Mouse (Mus musculus) MEL (cell line): ENCODE results near the gene Man2a1. TPM values are rescaled to one million over a fixed set of nuclear protein-coding genes. Genes with fewer than 3 reads are reported as not detected.

ENCODE experiments used
- DNase-seq: peaks from one replicate; pipeline ENCODE4 v3.0.0; 2011; ENCODE audit warnings: low read depth, low spot score
- H3K27ac ChIP-seq: 2 replicates; pipeline ENCODE4 v1.5.1; 2012; ENCODE audit warnings: low read depth, mild to moderate bottlenecking, control low read depth, low read length, moderate library complexity; ENCODE audit not compliant: control insufficient read depth
- H3K27me3 ChIP-seq, 2 experiments: fragments of 150-350 bp in 1 of 2; sonication (generic) in 1 of 2; 2 replicates each; pipeline ENCODE4 v1.6.1; 2012; ENCODE audit warnings: low read length in 2 of 2, mild to moderate bottlenecking in 2 of 2, improper control_type of control experiment in 1 of 2, moderate library complexity in 1 of 2; ENCODE audit not compliant: insufficient read depth in 2 of 2, control insufficient read depth in 1 of 2
- H3K36me3 ChIP-seq, 2 experiments: 2 replicates each; pipeline ENCODE4 v1.6.1; 2012 to 2014; ENCODE audit warnings: low read length in 2 of 2, improper control_type of control experiment in 1 of 2, inconsistent platforms in 1 of 2, mild to moderate bottlenecking in 1 of 2; ENCODE audit not compliant: insufficient read depth in 2 of 2, control insufficient read depth in 1 of 2
- H3K4me1 ChIP-seq, 2 experiments: fragments of 150-350 bp in 1 of 2; sonication (generic) in 1 of 2; 2 replicates each; pipeline ENCODE4 v1.6.1; 2012; ENCODE audit warnings: low read length in 2 of 2, improper control_type of control experiment in 1 of 2, mild to moderate bottlenecking in 1 of 2; ENCODE audit not compliant: insufficient read depth in 2 of 2, control insufficient read depth in 1 of 2
- H3K4me3 ChIP-seq, 2 experiments: fragments of 150-350 bp in 1 of 2; sonication (generic) in 1 of 2; 2 replicates each; pipeline ENCODE4 v1.5.1; 2012; ENCODE audit warnings: low read depth in 2 of 2, low read length in 2 of 2, mild to moderate bottlenecking in 2 of 2, moderate library complexity in 2 of 2, control low read depth in 1 of 2, improper control_type of control experiment in 1 of 2; ENCODE audit not compliant: control insufficient read depth in 1 of 2, insufficient read depth in 1 of 2
- H3K79me2 ChIP-seq: 2 replicates; pipeline ENCODE4 v1.6.1; 2012; ENCODE audit warnings: mild to moderate bottlenecking, low read length, moderate library complexity; ENCODE audit not compliant: control insufficient read depth, poor library complexity, insufficient read depth
- H3K9ac ChIP-seq: 2 replicates; pipeline ENCODE4 v1.6.1; 2012; ENCODE audit warnings: low read depth, mild to moderate bottlenecking, control low read depth, low read length, moderate library complexity; ENCODE audit not compliant: control insufficient read depth, poor library complexity, severe bottlenecking
- H3K9me3 ChIP-seq: fragments of 150-350 bp; sonication (generic); replicated peaks from 2 replicates; pipeline ENCODE4 v1.6.1; 2012; ENCODE audit warnings: mild to moderate bottlenecking, low read length, improper control_type of control experiment, moderate library complexity; ENCODE audit not compliant: insufficient read depth
- CTCF ChIP-seq, 3 experiments: IDR thresholded peaks in 2 of 3; conservative IDR thresholded peaks in 1 of 3; 2 replicates each; pipeline ENCODE4 v1.5.1; 2011 to 2012; ENCODE audit warnings: low read length in 3 of 3, low read depth in 2 of 3, mild to moderate bottlenecking in 2 of 3, improper control_type of control experiment in 1 of 3, inconsistent platforms in 1 of 3, mixed read lengths in 1 of 3, moderate library complexity in 1 of 3; ENCODE audit not compliant: control insufficient read depth in 1 of 3, insufficient read depth in 1 of 3, poor library complexity in 1 of 3, severe bottlenecking in 1 of 3
- E2F4 ChIP-seq: IDR thresholded peaks from 2 replicates; pipeline ENCODE4 v1.6.1; 2011; ENCODE audit warnings: low read depth, low read length, improper control_type of control experiment, borderline replicate concordance
- ELF1 ChIP-seq: IDR thresholded peaks from 2 replicates; pipeline ENCODE4 v1.6.1; 2014; ENCODE audit warnings: low read depth, mild to moderate bottlenecking, inconsistent platforms, low read length, improper control_type of control experiment, moderate library complexity
- EP300 ChIP-seq, 2 experiments: IDR thresholded peaks; 2 replicates each; pipeline ENCODE4 v1.6.1; 2011; ENCODE audit warnings: improper control_type of control experiment in 2 of 2, low read length in 2 of 2, low read depth in 1 of 2, mild to moderate bottlenecking in 1 of 2
- GATA1 ChIP-seq: IDR thresholded peaks from 2 replicates; pipeline ENCODE4 v1.6.1; 2011; ENCODE audit warnings: low read depth, low read length, improper control_type of control experiment
- MAX ChIP-seq: IDR thresholded peaks from 2 replicates; pipeline ENCODE4 v1.6.1; 2011; ENCODE audit warnings: low read length, improper control_type of control experiment
- MAZ ChIP-seq: IDR thresholded peaks from 2 replicates; pipeline ENCODE4 v1.6.1; 2012; ENCODE audit warnings: low read depth, mild to moderate bottlenecking, inconsistent platforms, low read length, improper control_type of control experiment
- NELFE ChIP-seq: IDR thresholded peaks from 2 replicates; pipeline ENCODE4 v1.6.1; 2011; ENCODE audit warnings: low read depth, low read length, improper control_type of control experiment
- NRF1 ChIP-seq: IDR thresholded peaks from 2 replicates; pipeline ENCODE4 v1.6.1; 2014; ENCODE audit warnings: low read depth, mild to moderate bottlenecking, inconsistent platforms, low read length, improper control_type of control experiment, moderate library complexity; ENCODE audit not compliant: poor library complexity, insufficient read depth, severe bottlenecking
- POLR2AphosphoS2 ChIP-seq: IDR thresholded peaks from 2 replicates; pipeline ENCODE4 v1.6.1; 2011; ENCODE audit warnings: low read length, improper control_type of control experiment
- POLR2AphosphoS5 ChIP-seq: IDR thresholded peaks from 2 replicates; pipeline ENCODE4 v1.6.1; 2012; ENCODE audit warnings: low read depth, borderline replicate concordance, mild to moderate bottlenecking, inconsistent platforms, low read length, moderate library complexity, mixed read lengths
- RAD21 ChIP-seq: IDR thresholded peaks from 2 replicates; pipeline ENCODE4 v1.6.1; 2011; ENCODE audit warnings: mild to moderate bottlenecking, low read depth, low read length, improper control_type of control experiment
- TBP ChIP-seq: IDR thresholded peaks from 2 replicates; pipeline ENCODE4 v1.8.0; 2011; ENCODE audit warnings: low read depth, low read length, improper control_type of control experiment
- UBTF ChIP-seq: IDR thresholded peaks from 2 replicates; pipeline ENCODE4 v1.6.1; 2012; ENCODE audit warnings: low read depth, mild to moderate bottlenecking, inconsistent platforms, low read length, improper control_type of control experiment, moderate library complexity, borderline replicate concordance; ENCODE audit not compliant: insufficient read depth
- USF1 ChIP-seq: IDR thresholded peaks from 2 replicates; pipeline ENCODE4 v1.6.1; 2014; ENCODE audit warnings: low read depth, mild to moderate bottlenecking, inconsistent platforms, low read length, improper control_type of control experiment, moderate library complexity
- USF2 ChIP-seq, 2 experiments: IDR thresholded peaks; 2 replicates each; pipeline ENCODE4 v1.6.1; 2011 to 2012; ENCODE audit warnings: improper control_type of control experiment in 2 of 2, low read length in 2 of 2, borderline replicate concordance in 1 of 2, inconsistent platforms in 1 of 2, low read depth in 1 of 2, mild to moderate bottlenecking in 1 of 2; ENCODE audit not compliant: insufficient read depth in 1 of 2
- ZC3H11A ChIP-seq: IDR thresholded peaks from 2 replicates; pipeline ENCODE4 v1.6.1; 2012; ENCODE audit warnings: low read depth, mild to moderate bottlenecking, inconsistent platforms, low read length, improper control_type of control experiment
- polyA plus RNA-seq, 2 experiments: library from polyadenylated mRNA; stranded (reverse) in 1 of 2; unstranded in 1 of 2; fragments of >175 nt in 1 of 2; fragments of >200 nt in 1 of 2; gene quantifications; 2 replicates each; pipeline versions ENCODE4 v1.2.1 to v1.2.4; 2012; ENCODE audit warnings: low replicate concordance in 2 of 2, low read depth in 1 of 2; ENCODE audit not compliant: insufficient read length in 2 of 2, insufficient read depth in 1 of 2, missing spikeins in 1 of 2
- total RNA-seq: library from RNA; depleted of rRNA; stranded (reverse); fragments of 300-350 nt; gene quantifications from 2 replicates; pipeline ENCODE4 v1.2.3, GENCODE M21; 2012

Gene Man2a1
- total and polyA plus RNA-seq, 3 experiments: 8.7 to 27.5 (median 9.1) TPM

- no peak for DNase-seq
Observed at GRCm38 (mm10) chr17:64622352-64622886, 21.9 kb downstream of the Man2a1 start.

GRCm38 (mm10) chr17:64624439-64624838 lies 23.9 kb downstream of the Man2a1 start:
- Histone ChIP-seq H3K9ac (no peak overlapping the region), H3K27me3 (no peaks in the 10 kb centered on the region)
- no peak for TF ChIP-seq POLR2AphosphoS2
- no peak for TF ChIP-seq CTCF (IDR thresholded peaks at IDR 0.05 in 2 of 3, conservative IDR thresholded peaks at IDR 0.05 in 1 of 3; ENCODE audit: control insufficient read depth in 1 of 3, insufficient read depth in 1 of 3, low read depth in 2 of 3, low read length in 3 of 3, poor library complexity in 1 of 3, severe bottlenecking in 1 of 3)
- TF ChIP-seq TBP: no peak
- TF ChIP-seq, all 39 proteins: peak for 0
- no peak overlapping the region for H3K27ac ChIP-seq
- peaks cover 0 to 8% of the 10 kb centered on the region in 2 experiments; a peak in 2 of 4 replicates for H3K36me3 ChIP-seq
- DNase-seq: no peak
- H3K4me3 ChIP-seq: no peak overlapping the region
- no peaks in the 10 kb centered on the region for H3K79me2 ChIP-seq
- H3K4me1 ChIP-seq: no peaks in the 10 kb centered on the region
- no peaks in the 10 kb centered on the region for H3K9me3 ChIP-seq

More at GRCm38 (mm10) chr17:64622352-64622886, 21.9 kb downstream of the Man2a1 start:
- no peaks in the 10 kb centered on the region for H3K4me1 ChIP-seq
- TF ChIP-seq USF2 (IDR thresholded peaks at IDR 0.05; ENCODE audit: borderline replicate concordance in 1 of 2, insufficient read depth in 1 of 2, low read depth in 1 of 2, low read length in 2 of 2) (no peak), RAD21 (no peak), ZC3H11A (no peak), EP300 (IDR thresholded peaks at IDR 0.05; ENCODE audit: low read depth in 1 of 2, low read length in 2 of 2) (no peak), MAZ (no peak), E2F4 (no peak), ELF1 (no peak), MAX (no peak), POLR2AphosphoS2 (no peak), GATA1 (no peak), NRF1 (no peak), POLR2AphosphoS5 (no peak), USF1 (no peak), NELFE (no peak), CTCF (IDR thresholded peaks at IDR 0.05 in 2 of 3, conservative IDR thresholded peaks at IDR 0.05 in 1 of 3; ENCODE audit: control insufficient read depth in 1 of 3, insufficient read depth in 1 of 3, low read depth in 2 of 3, low read length in 3 of 3, poor library complexity in 1 of 3, severe bottlenecking in 1 of 3) (no peak), UBTF (no peak)
- 0 out of 2 replicates have a peak, but pooled peaks cover 1% of the 10 kb centered on the region for H3K79me2 ChIP-seq
- H3K4me3 ChIP-seq: no peak overlapping the region
- H3K36me3 ChIP-seq: peaks cover 0 to 7% of the 10 kb centered on the region in 2 experiments; a peak in 2 of 4 replicates
- H3K9ac ChIP-seq: no peak overlapping the region
- H3K27me3 ChIP-seq: no peaks in the 10 kb centered on the region
- H3K9me3 ChIP-seq: no peaks in the 10 kb centered on the region
- no peak overlapping the region for H3K27ac ChIP-seq
